Mouse (Mus musculus): ENCODE measurements around the gene Ptprm.

DNA sequence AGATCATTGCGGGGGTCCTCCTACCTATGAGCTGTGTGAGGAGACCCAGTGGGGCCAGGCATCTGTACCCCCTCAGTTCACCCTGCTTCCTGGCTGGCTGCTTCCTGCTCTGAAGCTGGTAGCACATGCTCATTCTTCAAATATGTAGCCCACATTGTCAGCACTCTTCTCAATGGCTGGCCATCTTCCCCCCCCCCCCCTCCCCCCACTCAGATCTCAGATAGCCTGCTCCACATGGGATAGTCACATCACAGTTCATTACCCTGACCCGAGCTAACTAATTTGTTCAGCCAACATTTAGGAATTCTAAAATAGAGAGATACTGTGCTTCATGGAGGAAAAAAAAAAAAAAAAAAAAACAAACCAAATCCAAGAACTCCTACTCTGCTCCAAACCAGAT lies 679.6 kb downstream of the Ptprm start:
- no peak for TF ChIP-seq CTCF (IDR thresholded peaks at IDR 0.05; ENCODE audit: low read depth)
- TF ChIP-seq EP300 (IDR thresholded peaks at IDR 0.05; ENCODE audit: low read depth): no peak

Data from liver, embryonic 14.5 days (tissue).